15 mouse cellular contexts compared by ENCODE assay signal in genomic region chr12:42526009-42526408, GRCm38 (mm10).
"Had no signal": no experiment of that assay in that cellular context is flagged by ENCODE, and none has a peak within 500 bp of the region (broad histone marks: within the 10 kb centered on the region; RNA-seq: fewer than 3 reads in every experiment).

No protein-coding gene starts in this region.

- H3K4me3 ChIP-seq: neural tube, embryonic 15.5 days; stomach, embryonic 15.5 days had no signal

- H3K27me3 ChIP-seq: neural tube, embryonic 15.5 days; stomach, embryonic 15.5 days had no signal

- H3K27ac ChIP-seq: neural tube, embryonic 15.5 days; stomach, embryonic 15.5 days; stomach, postnatal 0 days had no signal

- H3K36me3 ChIP-seq: neural tube, embryonic 15.5 days; stomach, embryonic 15.5 days had no signal

- DNase-seq: retina, postnatal 1 day; right cerebral cortex, adult 18-20 months; right cerebral cortex, postnatal 14 days; right cerebral cortex, postnatal 25 days; right cerebral cortex, postnatal 4 days; spleen, adult 18-20 months; thymus, adult 18-20 months; thymus, adult 2 months; thymus, postnatal 14 days; thymus, postnatal 25 days; thymus, postnatal 36 days; thymus, postnatal 4 days had no signal

- H3K4me2 ChIP-seq: neural tube, embryonic 15.5 days; stomach, embryonic 15.5 days had no signal

- H3K9ac ChIP-seq: neural tube, embryonic 15.5 days; stomach, embryonic 15.5 days had no signal

- H3K9me3 ChIP-seq: neural tube, embryonic 15.5 days; stomach, embryonic 15.5 days had no signal

- H3K4me1 ChIP-seq: neural tube, embryonic 15.5 days; stomach, embryonic 15.5 days had no signal
